ENCODE assay signal across 9 mouse cellular contexts in genomic region chr16:38344941-38345725, GRCm38 (mm10). TPM values are rescaled to one million over a fixed set of nuclear protein-coding genes. Genes with fewer than 3 reads are reported as not detected.
DNase-seq lines count a peak whose midpoint lies in the region; ATAC-seq and TF ChIP-seq lines count a peak whose summit lies in the region.
"Had no signal": no experiment of that assay in that cellular context is flagged by ENCODE, and none has a peak within 500 bp of the region (broad histone marks: within the 10 kb centered on the region; RNA-seq: fewer than 3 reads in every experiment).

No protein-coding gene starts in this region.

- 91% methylated on average over 3 of the region's 3 CpGs for WGBS in cerebellum, adult 2 months
- WGBS in liver, postnatal 0 days (ENCODE audit: insufficient replicate concordance): 74% methylated on average over 3 of the region's 3 CpGs
- WGBS in liver, embryonic 12.5 days (ENCODE audit: insufficient replicate concordance): 69% methylated on average over 3 of the region's 3 CpGs
- WGBS in neural tube, embryonic 14.5 days: 85% methylated on average over 3 of the region's 3 CpGs

- TF ChIP-seq CTCF in cerebellum, adult 2 months (IDR thresholded peaks at IDR 0.05; ENCODE audit: borderline replicate concordance, insufficient read depth, low read depth, low read length): 0 out of 2 replicates have a peak, but pooled peaks have one; percentile 6
- peak; percentile 67 for TF ChIP-seq CTCF in liver, postnatal 0 days (IDR thresholded peaks at IDR 0.05; ENCODE audit: low read depth)

- TF ChIP-seq EP300 in liver, postnatal 0 days (IDR thresholded peaks at IDR 0.05; ENCODE audit: low read depth): no peak

- no peaks in the 10 kb centered on the region for H3K27me3 ChIP-seq in cerebellum, adult 2 months (ENCODE audit: control insufficient read depth, insufficient read depth, low read length)
- H3K27me3 ChIP-seq in liver, postnatal 0 days (ENCODE audit: insufficient read depth, low read length): no peaks in the 10 kb centered on the region
- peaks cover 10% of the 10 kb centered on the region for H3K27me3 ChIP-seq in liver, embryonic 12.5 days (replicated peaks)
- H3K27me3 ChIP-seq in neural tube, embryonic 14.5 days (ENCODE audit: control insufficient read depth, insufficient read depth, low read length): no peaks in the 10 kb centered on the region

- DNase-seq in cerebellum, adult 2 months: no peak
- DNase-seq in cerebellum, postnatal 36 days: no peak
- peak; percentile 15 for DNase-seq in liver, postnatal 0 days
- peak; percentile 68 for DNase-seq in forelimb bud, embryonic 11.5 days (ENCODE audit: low read depth, low spot score)
- no peak for DNase-seq in frontal cortex, postnatal 36 days (ENCODE audit: low spot score in 2 of 2)
- DNase-seq in adrenal gland, postnatal 36 days: no peak

- no peak overlapping the region for H3K27ac ChIP-seq in cerebellum, adult 2 months (ENCODE audit: insufficient read depth, low read length)
- no peak overlapping the region for H3K27ac ChIP-seq in liver, postnatal 0 days (ENCODE audit: low read depth)
- H3K27ac ChIP-seq in liver, embryonic 12.5 days: no peak overlapping the region
- H3K27ac ChIP-seq in neural tube, embryonic 14.5 days (ENCODE audit: low read depth, low read length): no peak overlapping the region

- no peaks in the 10 kb centered on the region for H3K9me3 ChIP-seq in liver, postnatal 0 days (ENCODE audit: low read length)
- H3K9me3 ChIP-seq in liver, embryonic 12.5 days (replicated peaks): no peaks in the 10 kb centered on the region
- no peaks in the 10 kb centered on the region for H3K9me3 ChIP-seq in neural tube, embryonic 14.5 days (ENCODE audit: control insufficient read depth, low read length)

- H3K36me3 ChIP-seq in liver, postnatal 0 days (replicated peaks; ENCODE audit: insufficient read depth, low read length): peaks cover 10% of the 10 kb centered on the region
- peaks cover 17% of the 10 kb centered on the region for H3K36me3 ChIP-seq in liver, embryonic 12.5 days
- 0 out of 2 replicates have a peak, but pooled peaks cover 5% of the 10 kb centered on the region for H3K36me3 ChIP-seq in neural tube, embryonic 14.5 days (ENCODE audit: control insufficient read depth, insufficient read depth, low read length)

- no peak for ATAC-seq in liver, postnatal 0 days
- ATAC-seq in liver, embryonic 12.5 days: no peak
- ATAC-seq in neural tube, embryonic 14.5 days (ENCODE audit: low read depth): peak; percentile 24; the same call in 1 of the 2 replicates

- no peak overlapping the region for H3K4me2 ChIP-seq in liver, postnatal 0 days (ENCODE audit: low read depth, low read length)
- no peak overlapping the region for H3K4me2 ChIP-seq in liver, embryonic 12.5 days
- H3K4me2 ChIP-seq in neural tube, embryonic 14.5 days (ENCODE audit: low read depth, low read length): no peak overlapping the region

- no peak for TF ChIP-seq POLR2A in cerebellum, adult 2 months (IDR thresholded peaks at IDR 0.05; ENCODE audit: borderline replicate concordance, insufficient read depth, low read length)

- H3K4me3 ChIP-seq in cerebellum, adult 2 months (replicated peaks; ENCODE audit: insufficient read depth, low read depth, low read length): no peak overlapping the region
- H3K4me3 ChIP-seq in liver, postnatal 0 days (ENCODE audit: low read depth, low read length): no peak overlapping the region
- no peak overlapping the region for H3K4me3 ChIP-seq in liver, embryonic 12.5 days
- H3K4me3 ChIP-seq in neural tube, embryonic 14.5 days (ENCODE audit: low read depth, low read length): no peak overlapping the region

- no peak overlapping the region for H3K9ac ChIP-seq in liver, postnatal 0 days (replicated peaks)
- no peak overlapping the region for H3K9ac ChIP-seq in liver, embryonic 12.5 days
- no peak overlapping the region for H3K9ac ChIP-seq in neural tube, embryonic 14.5 days (replicated peaks; ENCODE audit: low read depth, low read length)

- H3K4me1 ChIP-seq in cerebellum, adult 2 months (ENCODE audit: control insufficient read depth, insufficient read depth, low read length): no peaks in the 10 kb centered on the region
- H3K4me1 ChIP-seq in liver, postnatal 0 days (ENCODE audit: insufficient read depth): peaks cover 13% of the 10 kb centered on the region
- peaks cover 57% of the 10 kb centered on the region for H3K4me1 ChIP-seq in liver, embryonic 12.5 days
- H3K4me1 ChIP-seq in neural tube, embryonic 14.5 days (ENCODE audit: control insufficient read depth, insufficient read depth, low read length): peaks cover 10% of the 10 kb centered on the region; the same call in 1 of the 2 replicates

RNA-seq across cellular contexts. Expression of gene Cox17, which starts 1.7 kb away (rescaled TPM):
- 240 and 256 TPM in 2 replicates for polyA plus RNA-seq in cerebellum, adult 2 months (2012; rRNA removed)
- polyA plus RNA-seq in liver, postnatal 0 days (2015; fragmentation: Nextera tagmentation; extraction: Ambion mirVana): 274 and 276 TPM in 2 replicates
- polyA plus RNA-seq in liver, embryonic 12.5 days (2016; fragmentation: Nextera tagmentation; extraction: Ambion mirVana): 404 and 417 TPM in 2 replicates
- 82.0 and 91.6 TPM in 2 replicates for polyA plus RNA-seq in neural tube, embryonic 14.5 days (2014; fragmentation: Nextera tagmentation; extraction: Ambion mirVana)
- total RNA-seq in adrenal gland, postnatal 36 days (2021): 100 to 1,000 TPM; 288 to 296 TPM

RNA-seq across cellular contexts. Expression of gene Gm21987, which starts 1.7 kb away (rescaled TPM):
- 0.41 TPM in 1 of 2 replicates, not detected in the other for polyA plus RNA-seq in cerebellum, adult 2 months (2012; rRNA removed)
- polyA plus RNA-seq in liver, postnatal 0 days (2015; fragmentation: Nextera tagmentation; extraction: Ambion mirVana): not detected in 2 replicates
- not detected in 2 replicates for polyA plus RNA-seq in liver, embryonic 12.5 days (2016; fragmentation: Nextera tagmentation; extraction: Ambion mirVana)
- polyA plus RNA-seq in neural tube, embryonic 14.5 days (2014; fragmentation: Nextera tagmentation; extraction: Ambion mirVana): not detected in 2 replicates
- total RNA-seq in adrenal gland, postnatal 36 days (2021): under 1 TPM in 1 of 2 experiments, not detected in 1; 0.95 TPM
- total RNA-seq: hematopoietic stem cell, adult 5-6 weeks had no signal

RNA-seq across cellular contexts. Expression of gene Maats1, which starts 3.2 kb away (rescaled TPM):
- 0.39 and 0.78 TPM in 2 replicates for polyA plus RNA-seq in cerebellum, adult 2 months (2012; rRNA removed)
- polyA plus RNA-seq in liver, postnatal 0 days (2015; fragmentation: Nextera tagmentation; extraction: Ambion mirVana): 0.04 TPM in 1 of 2 replicates, not detected in the other
- 0.05 TPM in 1 of 2 replicates, not detected in the other for polyA plus RNA-seq in liver, embryonic 12.5 days (2016; fragmentation: Nextera tagmentation; extraction: Ambion mirVana)
- 0.62 and 0.66 TPM in 2 replicates for polyA plus RNA-seq in neural tube, embryonic 14.5 days (2014; fragmentation: Nextera tagmentation; extraction: Ambion mirVana)
- total RNA-seq in adrenal gland, postnatal 36 days (2021): under 1 TPM; 0.66 to 0.70 TPM
- total RNA-seq: hematopoietic stem cell, adult 5-6 weeks had no signal

RNA-seq across cellular contexts. Expression of gene Popdc2, which starts 16.9 kb away (rescaled TPM):
- 0.31 and 0.36 TPM in 2 replicates for polyA plus RNA-seq in cerebellum, adult 2 months (2012; rRNA removed)
- polyA plus RNA-seq in liver, postnatal 0 days (2015; fragmentation: Nextera tagmentation; extraction: Ambion mirVana): 10.8 and 12.6 TPM in 2 replicates
- polyA plus RNA-seq in liver, embryonic 12.5 days (2016; fragmentation: Nextera tagmentation; extraction: Ambion mirVana): 20.3 and 24.8 TPM in 2 replicates
- 0.62 and 0.71 TPM in 2 replicates for polyA plus RNA-seq in neural tube, embryonic 14.5 days (2014; fragmentation: Nextera tagmentation; extraction: Ambion mirVana)
- 1 to 10 TPM; 1.3 to 1.8 TPM for total RNA-seq in adrenal gland, postnatal 36 days (2021)

RNA-seq across cellular contexts. Expression of gene Nr1i2, which starts 50.5 kb away (rescaled TPM):
- 0.05 TPM in 1 of 2 replicates, not detected in the other for polyA plus RNA-seq in cerebellum, adult 2 months (2012; rRNA removed)
- 13.8 and 14.6 TPM in 2 replicates for polyA plus RNA-seq in liver, postnatal 0 days (2015; fragmentation: Nextera tagmentation; extraction: Ambion mirVana)
- 1.4 and 1.8 TPM in 2 replicates for polyA plus RNA-seq in liver, embryonic 12.5 days (2016; fragmentation: Nextera tagmentation; extraction: Ambion mirVana)
- not detected in 2 replicates for polyA plus RNA-seq in neural tube, embryonic 14.5 days (2014; fragmentation: Nextera tagmentation; extraction: Ambion mirVana)
- not detected for total RNA-seq in adrenal gland, postnatal 36 days (2021)
- total RNA-seq: hematopoietic stem cell, adult 5-6 weeks had no signal

Comparison
In these comparisons a context has a peak if more than half of its experiments do, and no peak if none do; other contexts are left out.
1. DNase-seq: peak in liver, postnatal 0 days (single experiment) and forelimb bud, embryonic 11.5 days (single experiment); none in cerebellum, adult 2 months (0 of 2), cerebellum, postnatal 36 days (0 of 2), frontal cortex, postnatal 36 days (0 of 2) and adrenal gland, postnatal 36 days (0 of 2).